Mouse (Mus musculus): ENCODE data around the gene Sdccag8. TPM values are rescaled to one million over a fixed set of nuclear protein-coding genes. Genes with fewer than 3 reads are reported as not detected.

The Sdccag8 gene
- polyA plus RNA-seq, 1 experiment from 2014 or later: 11.5 TPM

DNA sequence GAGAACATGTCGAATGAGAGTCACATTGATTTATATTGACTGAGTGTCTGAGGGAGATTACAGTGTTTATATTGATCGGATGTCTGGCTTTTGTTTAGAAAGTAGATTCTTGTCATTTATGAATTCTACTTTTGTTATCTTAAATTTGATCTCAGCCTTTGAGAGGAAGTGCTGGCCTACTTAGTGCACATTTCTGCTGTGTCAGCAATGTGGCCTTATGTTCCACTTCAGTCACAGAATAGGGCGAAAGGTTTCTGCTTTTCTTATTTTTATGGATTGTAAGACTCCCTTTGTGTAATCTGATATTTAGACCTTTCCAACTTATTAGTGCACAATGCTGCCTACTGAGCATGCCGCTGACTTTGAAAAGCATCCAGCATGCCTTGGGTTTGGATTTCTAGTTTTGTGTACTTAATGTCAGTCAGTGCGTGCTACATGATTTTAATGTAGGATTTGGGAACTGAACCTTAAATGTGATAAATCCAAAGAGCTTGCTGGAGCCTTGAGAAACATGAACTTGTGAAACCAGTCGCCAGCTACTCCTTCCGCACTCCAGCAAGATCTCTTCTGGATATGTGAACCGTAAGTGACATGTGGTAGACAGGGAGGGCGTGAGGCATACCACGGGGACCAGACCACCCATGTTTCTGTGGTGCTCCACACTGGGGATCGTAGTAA, 34.3 kb downstream of the Sdccag8 start:
- 67% methylated on average over 11 of the region's 11 CpGs for WGBS

DNA sequence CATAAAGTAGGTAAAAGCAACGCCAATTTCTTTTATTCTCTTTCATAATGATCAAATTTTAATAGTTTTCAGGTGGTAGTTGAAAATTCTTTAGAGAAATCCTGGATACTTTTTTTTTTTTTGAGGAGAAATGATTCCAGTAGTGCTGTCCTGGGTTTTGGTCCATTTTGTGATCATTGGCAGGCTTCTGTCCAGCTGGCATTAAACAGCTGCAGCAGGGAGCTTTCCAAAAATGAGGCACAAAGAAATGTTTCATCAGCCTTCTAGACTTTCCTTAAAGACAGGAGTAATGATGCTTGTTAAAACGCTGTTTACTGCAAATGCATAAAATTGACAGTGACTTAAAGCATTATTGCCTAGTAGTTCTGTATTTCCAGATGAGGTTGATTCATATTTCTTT, 34.9 kb downstream of the Sdccag8 start:
- H3K36me3 ChIP-seq: peaks cover 10% of the 10 kb centered on the region; the same call in 1 of the 2 replicates
- peaks cover 3% of the 10 kb centered on the region for H3K4me1 ChIP-seq (replicated peaks)
- WGBS: 66% methylated on average over 2 of the region's 2 CpGs
- peaks cover 9% of the 10 kb centered on the region; the same call in 1 of the 2 replicates for H3K9me3 ChIP-seq
- no peaks in the 10 kb centered on the region for H3K27me3 ChIP-seq
- no peak overlapping the region for H3K9ac ChIP-seq (replicated peaks)
- no peak for ATAC-seq (ENCODE audit: insufficient number of reproducible peaks, insufficient read depth, low FRiP score, low TSS enrichment, low read depth)
- no peak overlapping the region for H3K4me2 ChIP-seq
- H3K27ac ChIP-seq: no peak overlapping the region
- H3K4me3 ChIP-seq (replicated peaks): no peak overlapping the region

More for the DNA sequence above, 34.3 kb downstream of the Sdccag8 start:
- Histone ChIP-seq H3K9me3 (peaks cover 9% of the 10 kb centered on the region; the same call in 1 of the 2 replicates), H3K4me1 (replicated peaks) (peaks cover 3% of the 10 kb centered on the region), H3K4me3 (replicated peaks) (no peak overlapping the region), H3K4me2 (no peak overlapping the region), H3K27ac (no peak overlapping the region), H3K9ac (replicated peaks) (no peak overlapping the region), H3K36me3 (peaks cover 10% of the 10 kb centered on the region; the same call in 1 of the 2 replicates), H3K27me3 (no peaks in the 10 kb centered on the region)
- no peak for ATAC-seq (ENCODE audit: insufficient number of reproducible peaks, insufficient read depth, low FRiP score, low TSS enrichment, low read depth)

DNA sequence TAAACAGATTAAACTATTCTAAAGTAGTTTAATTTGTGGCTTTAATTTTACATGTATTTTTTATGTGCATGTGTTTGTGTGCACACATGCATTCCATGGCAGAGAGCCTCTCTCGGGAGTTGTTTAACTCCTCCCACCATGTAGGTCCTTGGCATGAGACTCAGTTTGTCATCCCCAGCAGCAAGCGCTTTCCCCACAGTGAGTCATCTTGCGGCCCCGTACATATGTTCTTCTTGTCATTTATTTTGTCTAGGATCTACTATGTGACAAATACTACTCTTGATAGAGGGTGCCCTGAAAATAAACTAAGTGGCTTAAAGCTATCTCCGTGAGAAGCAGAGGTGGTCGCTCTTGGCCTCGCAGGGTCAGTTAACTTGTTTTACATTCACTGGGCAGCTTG, 36.9 kb downstream of the Sdccag8 start:
- peaks cover 9% of the 10 kb centered on the region; the same call in 1 of the 2 replicates for H3K9me3 ChIP-seq
- peaks cover 3% of the 10 kb centered on the region for H3K4me1 ChIP-seq (replicated peaks)
- H3K27ac ChIP-seq: no peak overlapping the region
- no peak overlapping the region for H3K4me2 ChIP-seq
- whole genome bisulfite sequencing: 91% methylated on average over 7 of the region's 7 CpGs
- no peak overlapping the region for H3K4me3 ChIP-seq (replicated peaks)
- ATAC-seq (ENCODE audit: insufficient number of reproducible peaks, insufficient read depth, low FRiP score, low TSS enrichment, low read depth): no peak
- no peaks in the 10 kb centered on the region for H3K27me3 ChIP-seq
- H3K36me3 ChIP-seq: peaks cover 8% of the 10 kb centered on the region; the same call in 1 of the 2 replicates
- H3K9ac ChIP-seq (replicated peaks): no peak overlapping the region

DNA sequence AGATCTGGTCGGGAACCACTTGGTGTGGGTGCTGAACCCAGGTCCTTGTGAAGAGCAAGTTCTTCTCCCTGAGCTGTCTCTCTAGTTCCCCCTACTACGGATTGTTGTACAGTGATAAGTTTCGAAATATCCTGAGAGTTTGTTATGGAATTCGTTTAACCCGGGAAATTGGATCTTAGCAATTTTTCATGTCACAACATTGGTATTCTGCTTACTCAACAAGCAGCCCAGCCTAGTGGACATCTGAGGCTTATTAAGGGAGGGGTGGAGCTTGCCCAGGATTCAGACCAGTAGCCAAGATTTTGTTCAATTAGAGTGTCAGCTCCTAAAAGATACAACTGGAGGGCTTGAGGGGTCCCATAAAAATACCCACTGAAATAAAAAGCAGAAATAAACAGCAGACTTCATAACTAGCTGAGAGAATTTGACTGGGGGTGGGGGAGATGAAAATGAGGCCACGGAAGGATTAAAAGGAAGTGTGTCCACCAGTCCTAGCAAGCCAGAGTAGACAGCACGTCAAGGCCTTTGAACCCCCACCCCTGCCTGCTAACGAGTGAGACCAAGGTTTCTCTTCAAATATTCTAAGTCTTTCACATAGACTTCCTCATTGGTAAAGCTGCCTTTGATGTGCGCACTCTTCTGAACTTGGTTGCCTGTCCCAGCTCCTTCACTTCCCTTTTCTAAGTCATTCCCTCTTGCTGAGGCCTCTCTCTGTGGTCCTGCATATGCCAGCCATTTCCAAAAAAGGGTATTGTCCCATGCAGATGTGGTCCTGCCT, 38.5 kb downstream of the Sdccag8 start:
- ATAC-seq (ENCODE audit: insufficient number of reproducible peaks, insufficient read depth, low FRiP score, low TSS enrichment, low read depth): no peak
- Histone ChIP-seq H3K27me3 (no peaks in the 10 kb centered on the region), H3K9me3 (peaks cover 9% of the 10 kb centered on the region; the same call in 1 of the 2 replicates), H3K4me1 (replicated peaks) (peaks cover 3% of the 10 kb centered on the region), H3K4me3 (replicated peaks) (no peak overlapping the region), H3K9ac (replicated peaks) (no peak overlapping the region), H3K36me3 (peaks cover 6% of the 10 kb centered on the region; the same call in 1 of the 2 replicates), H3K27ac (no peak overlapping the region), H3K4me2 (no peak overlapping the region)
- WGBS: 74% methylated on average over 9 of the region's 9 CpGs

DNA sequence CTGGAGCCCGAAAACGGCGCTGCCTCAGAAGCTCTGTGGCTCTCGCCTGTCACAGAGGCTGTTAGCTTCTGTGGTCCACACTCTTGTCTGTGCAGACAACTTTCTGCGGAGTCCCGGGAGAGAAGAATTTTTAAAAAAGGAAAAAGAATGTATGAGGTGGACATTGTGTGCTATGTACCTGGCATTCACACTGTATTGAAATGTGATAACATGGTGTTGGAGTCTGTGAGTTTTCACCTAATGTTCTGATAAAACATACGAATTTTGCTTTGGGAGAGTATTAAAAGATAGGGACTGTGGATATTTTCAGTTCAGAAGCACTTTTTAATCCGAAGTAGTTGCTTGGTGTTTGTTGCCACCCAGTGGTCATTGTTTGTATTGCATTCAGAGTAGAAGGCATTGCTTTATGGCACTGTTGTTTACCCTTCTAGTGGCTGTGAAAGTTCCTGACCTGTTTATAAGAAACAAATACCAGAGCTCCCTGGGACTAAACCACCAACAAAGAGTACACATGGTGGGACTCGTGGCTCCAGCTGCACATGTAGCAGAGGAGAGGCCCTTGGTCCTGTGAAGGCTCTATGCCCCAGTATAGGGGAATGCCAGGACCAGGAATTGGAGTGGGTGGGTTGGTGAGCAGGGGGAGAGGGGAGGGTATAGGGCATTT, 47.7 kb downstream of the Sdccag8 start:
- Histone ChIP-seq H3K9ac (replicated peaks) (no peak overlapping the region), H3K4me2 (no peak overlapping the region), H3K27me3 (no peaks in the 10 kb centered on the region), H3K4me3 (replicated peaks) (no peak overlapping the region), H3K9me3 (no peaks in the 10 kb centered on the region), H3K36me3 (no peaks in the 10 kb centered on the region), H3K4me1 (replicated peaks) (no peaks in the 10 kb centered on the region), H3K27ac (no peak overlapping the region)
- ATAC-seq (ENCODE audit: insufficient number of reproducible peaks, insufficient read depth, low FRiP score, low TSS enrichment, low read depth): peak; percentile 59; the same call in 1 of the 2 replicates
- 58% methylated on average over 9 of the region's 9 CpGs for WGBS

DNA sequence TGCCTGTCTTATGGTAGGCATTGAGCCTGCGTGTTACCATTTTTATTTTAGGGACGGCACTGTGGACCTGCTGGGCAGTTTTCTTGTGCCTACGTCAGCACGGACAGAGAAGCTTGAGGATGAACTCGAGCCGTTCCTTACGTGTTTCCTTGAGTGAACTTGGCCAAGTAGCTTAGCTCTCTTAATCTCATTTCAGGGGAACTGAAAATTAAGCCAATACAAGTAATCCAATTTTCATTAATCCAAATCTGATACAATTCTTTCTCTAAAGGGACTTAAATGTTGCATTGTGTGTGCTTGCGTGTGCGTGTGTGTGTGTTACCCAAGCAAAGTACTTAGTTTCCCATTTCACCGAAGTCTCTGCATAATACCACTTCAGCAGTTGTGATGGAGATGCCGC, 56.0 kb downstream of the Sdccag8 start:
- H3K4me1 ChIP-seq (replicated peaks): peaks cover 8% of the 10 kb centered on the region
- no peaks in the 10 kb centered on the region for H3K36me3 ChIP-seq
- no peak overlapping the region for H3K27ac ChIP-seq
- ATAC-seq (ENCODE audit: insufficient number of reproducible peaks, insufficient read depth, low FRiP score, low TSS enrichment, low read depth): no peak
- H3K4me2 ChIP-seq: no peak overlapping the region
- H3K9ac ChIP-seq (replicated peaks): no peak overlapping the region
- H3K27me3 ChIP-seq: no peaks in the 10 kb centered on the region
- WGBS: 94% methylated on average over 11 of the region's 11 CpGs
- H3K4me3 ChIP-seq (replicated peaks): no peak overlapping the region
- H3K9me3 ChIP-seq: no peaks in the 10 kb centered on the region

DNA sequence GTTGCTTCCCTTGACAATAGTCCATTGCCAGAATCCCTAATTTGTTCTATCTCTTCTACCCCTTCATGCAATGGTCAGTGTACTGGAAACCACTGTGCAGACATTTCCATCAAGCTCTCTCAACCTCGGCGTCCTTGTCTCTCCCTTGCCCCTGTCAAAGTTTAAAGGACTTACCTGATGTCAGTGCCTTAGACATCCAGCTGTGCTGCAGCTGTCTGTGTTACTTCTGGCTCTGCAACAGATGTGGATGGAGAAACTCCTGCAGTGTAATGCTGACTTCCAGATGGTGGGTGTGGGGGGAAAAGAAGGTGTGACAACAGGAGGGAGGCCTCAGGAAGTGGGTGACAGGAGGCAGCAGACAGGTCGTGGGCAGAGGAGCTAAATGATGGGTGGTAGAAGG, 57.5 kb downstream of the Sdccag8 start:
- no peak overlapping the region for H3K4me2 ChIP-seq
- H3K9ac ChIP-seq (replicated peaks): no peak overlapping the region
- H3K4me1 ChIP-seq (replicated peaks): peaks cover 8% of the 10 kb centered on the region
- WGBS: 21% methylated on average over 3 of the region's 3 CpGs
- H3K27me3 ChIP-seq: no peaks in the 10 kb centered on the region
- no peak overlapping the region for H3K4me3 ChIP-seq (replicated peaks)
- no peak overlapping the region for H3K27ac ChIP-seq
- H3K9me3 ChIP-seq: no peaks in the 10 kb centered on the region
- no peaks in the 10 kb centered on the region for H3K36me3 ChIP-seq
- ATAC-seq (ENCODE audit: insufficient number of reproducible peaks, insufficient read depth, low FRiP score, low TSS enrichment, low read depth): no peak

DNA sequence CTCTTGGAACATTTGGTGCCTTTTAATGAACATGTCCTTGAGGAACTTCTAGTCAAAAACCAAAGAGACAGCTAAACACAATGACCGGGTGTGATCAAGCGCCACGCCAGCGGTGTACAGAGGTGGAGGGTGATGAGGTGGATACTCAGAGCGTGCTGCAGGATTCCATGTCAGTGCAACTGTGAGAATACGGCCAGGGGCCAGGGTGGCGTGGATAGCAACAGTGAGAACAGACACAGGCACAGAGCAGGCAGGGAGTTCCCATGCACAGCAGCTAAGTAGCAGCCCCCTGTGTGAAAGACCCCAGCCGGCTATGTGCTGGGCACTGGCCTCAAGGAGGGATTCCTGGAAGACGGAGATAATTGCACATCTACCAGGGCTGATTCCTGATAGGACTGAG, 59.0 kb downstream of the Sdccag8 start:
- Histone ChIP-seq H3K27me3 (no peaks in the 10 kb centered on the region), H3K9me3 (no peaks in the 10 kb centered on the region), H3K36me3 (no peaks in the 10 kb centered on the region), H3K9ac (replicated peaks) (no peak overlapping the region), H3K4me1 (replicated peaks) (peaks cover 8% of the 10 kb centered on the region), H3K27ac (no peak overlapping the region), H3K4me2 (no peak overlapping the region), H3K4me3 (replicated peaks) (no peak overlapping the region)
- ATAC-seq (ENCODE audit: insufficient number of reproducible peaks, insufficient read depth, low FRiP score, low TSS enrichment, low read depth): peak; percentile 13; the same call in 1 of the 2 replicates
- WGBS: 82% methylated on average over 9 of the region's 9 CpGs

DNA sequence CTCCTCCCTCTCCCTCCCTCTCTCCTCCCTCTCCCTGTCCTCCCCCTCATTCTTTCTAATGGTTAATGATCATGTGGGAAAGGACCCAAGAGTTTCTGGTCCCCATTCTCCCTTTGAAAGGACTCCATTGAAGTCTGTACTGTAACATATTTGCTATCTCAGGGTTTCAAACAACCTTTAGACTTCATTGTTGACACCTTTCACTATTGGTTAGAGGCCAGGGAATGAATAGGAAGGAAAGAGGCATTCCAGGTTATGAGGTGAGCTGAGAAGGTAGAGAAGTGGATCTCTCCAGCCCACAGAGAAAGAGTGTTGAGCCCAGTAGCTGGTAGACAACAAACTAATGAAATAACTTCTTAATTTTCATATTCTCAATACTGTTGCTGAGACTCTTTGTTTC, 59.7 kb downstream of the Sdccag8 start:
- no peak for ATAC-seq (ENCODE audit: insufficient number of reproducible peaks, insufficient read depth, low FRiP score, low TSS enrichment, low read depth)
- peaks cover 8% of the 10 kb centered on the region for H3K4me1 ChIP-seq (replicated peaks)
- H3K36me3 ChIP-seq: no peaks in the 10 kb centered on the region
- H3K4me3 ChIP-seq (replicated peaks): no peak overlapping the region
- H3K4me2 ChIP-seq: no peak overlapping the region
- H3K27me3 ChIP-seq: no peaks in the 10 kb centered on the region
- H3K9me3 ChIP-seq: no peaks in the 10 kb centered on the region
- no peak overlapping the region for H3K9ac ChIP-seq (replicated peaks)
- H3K27ac ChIP-seq: no peak overlapping the region

DNA sequence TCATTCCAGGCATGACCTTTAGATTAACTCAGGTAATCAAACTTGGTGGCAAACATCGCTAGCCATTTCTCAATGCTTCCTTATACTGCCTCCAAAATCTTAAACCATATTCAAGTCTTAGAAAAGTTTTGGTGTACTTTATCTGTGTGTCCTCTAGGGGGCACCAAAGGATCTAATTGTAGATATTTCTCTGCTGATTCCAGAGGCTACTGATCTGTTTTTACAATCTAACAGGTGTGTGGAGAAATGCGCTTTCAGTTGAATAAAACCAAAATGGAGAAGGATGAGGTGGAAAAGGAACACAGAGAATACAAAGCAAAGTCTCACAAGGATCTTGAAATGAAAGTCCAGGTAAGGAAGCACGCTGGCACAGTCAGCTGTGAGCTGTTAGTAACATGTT, 63.3 kb downstream of the Sdccag8 start:
- no peak overlapping the region for H3K27ac ChIP-seq
- 36% methylated on average over 3 of the region's 3 CpGs for WGBS
- no peaks in the 10 kb centered on the region for H3K9me3 ChIP-seq
- no peaks in the 10 kb centered on the region for H3K4me1 ChIP-seq (replicated peaks)
- H3K9ac ChIP-seq (replicated peaks): no peak overlapping the region
- ATAC-seq (ENCODE audit: insufficient number of reproducible peaks, insufficient read depth, low FRiP score, low TSS enrichment, low read depth): no peak; the same call in 1 of the 2 replicates
- H3K27me3 ChIP-seq: no peaks in the 10 kb centered on the region
- H3K36me3 ChIP-seq: no peaks in the 10 kb centered on the region
- H3K4me3 ChIP-seq (replicated peaks): no peak overlapping the region
- no peak overlapping the region for H3K4me2 ChIP-seq

DNA sequence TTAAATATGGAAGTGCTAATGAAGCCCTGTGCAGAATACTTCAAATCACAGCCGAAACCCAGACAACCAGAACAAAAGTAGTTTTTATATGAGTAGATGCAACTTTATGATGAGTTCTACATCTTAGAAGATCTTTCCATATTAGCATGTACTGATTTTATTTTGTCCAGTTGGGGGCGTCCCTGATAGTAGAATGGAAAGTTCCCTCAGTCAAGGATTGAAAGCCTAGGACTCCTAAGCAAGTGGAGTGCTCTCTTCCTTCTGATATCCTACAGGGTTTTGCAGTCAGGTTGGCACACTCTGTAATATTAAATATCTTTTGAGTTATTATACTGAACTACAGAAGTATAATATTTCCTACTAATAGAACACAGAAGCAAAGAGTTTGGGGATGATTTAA, 64.5 kb downstream of the Sdccag8 start:
- no peaks in the 10 kb centered on the region for H3K9me3 ChIP-seq
- ATAC-seq (ENCODE audit: insufficient number of reproducible peaks, insufficient read depth, low FRiP score, low TSS enrichment, low read depth): no peak
- 72% methylated on average over 2 of the region's 2 CpGs for WGBS

More for the DNA sequence above, 64.5 kb downstream of the Sdccag8 start:
- no peak overlapping the region for H3K9ac ChIP-seq (replicated peaks)
- no peak overlapping the region for H3K4me2 ChIP-seq
- no peaks in the 10 kb centered on the region for H3K36me3 ChIP-seq
- no peaks in the 10 kb centered on the region for H3K27me3 ChIP-seq
- H3K4me1 ChIP-seq (replicated peaks): no peaks in the 10 kb centered on the region
- no peak overlapping the region for H3K27ac ChIP-seq
- no peak overlapping the region for H3K4me3 ChIP-seq (replicated peaks)

All from limb, embryonic 12.5 days (tissue).